ENCODE assay signal across 8 mouse cellular contexts in genomic region chr6:72957676-72958641, GRCm38 (mm10). TPM values are rescaled to one million over a fixed set of nuclear protein-coding genes. Genes with fewer than 3 reads are reported as not detected.
A peak's percentile ranks its signal among the peaks of the same experiment; 100 is the strongest.
DNase-seq lines count a peak whose midpoint lies in the region; ATAC-seq and TF ChIP-seq lines count a peak whose summit lies in the region.

No protein-coding gene starts in this region.

- H3K36me3 ChIP-seq in hindbrain, embryonic 16.5 days (ENCODE audit: control insufficient read depth, insufficient read depth, low read length), result no peaks in the 10 kb centered on the region
- no peaks in the 10 kb centered on the region for H3K36me3 ChIP-seq in macrophage (ENCODE audit: inconsistent target)

- H3K4me1 ChIP-seq in hindbrain, embryonic 16.5 days (ENCODE audit: control insufficient read depth, insufficient read depth, low read depth, low read length), result peaks cover 13% of the 10 kb centered on the region

- TF ChIP-seq CTCF in left cerebral cortex, adult 2 months (IDR thresholded peaks at IDR 0.05), result no peak; the same call in 1 of the 2 replicates

- H3K79me2 ChIP-seq in macrophage (ENCODE audit: inconsistent target), result peaks cover 14% of the 10 kb centered on the region

- peak overlapping the region; percentile 66 for H3K4me2 ChIP-seq in hindbrain, embryonic 16.5 days (ENCODE audit: low read length)

- peak; percentile 91 for DNase-seq in T-cell, adult 2 months (ENCODE audit: low spot score)
- DNase-seq in cerebellum, postnatal 36 days, result peak; percentile 87 to 88
- peak; percentile 76 for DNase-seq in gastrocnemius, adult 18-20 months (ENCODE audit: low spot score)
- DNase-seq in left cerebral cortex, adult 2 months (ENCODE audit: extremely low spot score in 1 of 2, low spot score in 2 of 2), result peak; percentile 89
- peak; percentile 86 for DNase-seq in right cerebral cortex, adult 18-20 months
- DNase-seq in urinary bladder, postnatal 10 days (ENCODE audit: low spot score), result peak; percentile 51

- ATAC-seq in hindbrain, embryonic 16.5 days, result peak; percentile 88

- under 1% methylated on average over 58 of the region's 75 CpGs for WGBS in hindbrain, embryonic 16.5 days
- under 1% methylated on average over 64 of the region's 75 CpGs for WGBS in macrophage (ENCODE audit: missing documents)

- H3K4me3 ChIP-seq in hindbrain, embryonic 16.5 days (ENCODE audit: low read length), result peak overlapping the region; percentile 89
- peak overlapping the region; percentile 95 for H3K4me3 ChIP-seq in left cerebral cortex, adult 2 months
- peak overlapping the region; percentile 84 for H3K4me3 ChIP-seq in macrophage (ENCODE audit: inconsistent target)

- no peaks in the 10 kb centered on the region for H3K9me3 ChIP-seq in hindbrain, embryonic 16.5 days (ENCODE audit: control insufficient read depth, low read length)

- H3K9ac ChIP-seq in hindbrain, embryonic 16.5 days (ENCODE audit: low read depth, low read length), result peak overlapping the region; percentile 100

- peak overlapping the region; percentile 99 for H3K27ac ChIP-seq in hindbrain, embryonic 16.5 days (ENCODE audit: low read depth, low read length)
- peak overlapping the region; percentile 97 for H3K27ac ChIP-seq in left cerebral cortex, adult 2 months
- peak overlapping the region; percentile 73 for H3K27ac ChIP-seq in macrophage

- intact Hi-C loops in left cerebral cortex, adult 2 months (cut with DNase I), result loop anchor here (1.0 to 5.0 kb wide), 2 partner anchors 9 to 94 kb away; no protein-coding TSS in a partner anchor

- no peaks in the 10 kb centered on the region for H3K27me3 ChIP-seq in hindbrain, embryonic 16.5 days (replicated peaks; ENCODE audit: control insufficient read depth, insufficient read depth, low read length)

RNA-seq across cellular contexts. Expression of gene Tmsb10, which starts 0.6 kb away (rescaled TPM):
- 10 to 100 TPM; 41.8 to 57.0 TPM for total RNA-seq in gastrocnemius, adult 18-20 months (2021)
- polyA plus RNA-seq in hindbrain, embryonic 16.5 days (2015; fragmentation: Nextera tagmentation; extraction: Ambion mirVana), result 3,926 and 4,269 TPM in 2 replicates
- total RNA-seq in left cerebral cortex, adult 2 months (2021), result 100 to 1,000 TPM; 429 to 476 TPM
- total RNA-seq in macrophage (2018; cell fraction: chromatin; rRNA removed), result 100 to 1,000 TPM in 5 of 26 experiments, 10 to 100 TPM in 21; 25.9 to 371 (median 55.7) TPM
- total RNA-seq in macrophage (2018; cell fraction: cytosol; rRNA removed), result 1,000 to 10,000 TPM in 24 of 26 experiments, 100 to 1,000 TPM in 2; 980 to 3,153 (median 1,603) TPM
- 100 to 1,000 TPM in 25 of 26 experiments, 10 to 100 TPM in 1; 81.9 to 542 (median 303) TPM for total RNA-seq in macrophage (2018; cell fraction: nucleus; rRNA removed)
- polyA plus RNA-seq in macrophage (2018), result 1,065 to 2,086 TPM (median 1,228 TPM) in 3 replicates

RNA-seq across cellular contexts. Expression of gene Kcmf1, which starts 58.2 kb away (rescaled TPM):
- total RNA-seq in gastrocnemius, adult 18-20 months (2021), result 100 to 1,000 TPM; 178 to 199 TPM
- polyA plus RNA-seq in hindbrain, embryonic 16.5 days (2015; fragmentation: Nextera tagmentation; extraction: Ambion mirVana), result 28.9 and 30.2 TPM in 2 replicates
- total RNA-seq in left cerebral cortex, adult 2 months (2021), result 10 to 100 TPM; 66.0 to 72.0 TPM
- total RNA-seq in macrophage (2018; cell fraction: chromatin; rRNA removed), result 100 to 1,000 TPM in 2 of 26 experiments, 10 to 100 TPM in 24; 45.9 to 114 (median 67.6) TPM
- total RNA-seq in macrophage (2018; cell fraction: cytosol; rRNA removed), result 10 to 100 TPM; 46.6 to 90.4 (median 62.1) TPM
- total RNA-seq in macrophage (2018; cell fraction: nucleus; rRNA removed), result 10 to 100 TPM; 40.7 to 79.7 (median 64.2) TPM
- 43.9 to 55.0 TPM (median 51.8 TPM) in 3 replicates for polyA plus RNA-seq in macrophage (2018)

Comparison
In these comparisons a context has a peak if more than half of its experiments do, and no peak if none do; other contexts are left out.
1. Peak in every context shown above with its lines: DNase-seq, ATAC-seq, H3K4me3 ChIP-seq and H3K27ac ChIP-seq.
2. RNA of gene Tmsb10, which starts 0.6 kb away (total RNA-seq): 429 to 476 TPM in left cerebral cortex, adult 2 months; 41.8 to 57.0 TPM in gastrocnemius, adult 18-20 months; every median in the first group is over 4 times any median in the second.